Mouse (Mus musculus) hindbrain, embryonic 16.5 days (tissue): Measurements from ENCODE around the gene Bcat2. TPM values are rescaled to one million over a fixed set of nuclear protein-coding genes. Genes with fewer than 3 reads are reported as not detected.
A peak's percentile ranks its signal among the peaks of the same experiment; 100 is the strongest.
"Not testable (repeated sequence)": the region's sequence is repeated elsewhere in the genome, so short reads cannot be mapped to it uniquely, and the experiment has no call there.

Source experiments
- ATAC-seq: fragments of 200-750 bp; cut with Nextera tagmentation; 2 replicates; pipeline ENCODE4 v1.8.0; 2017; ENCODE audit warnings: moderate TSS enrichment, moderate library complexity
- H3K27ac ChIP-seq: fragments of 300-500 bp; sonication (generic); 2 replicates; pipeline ENCODE4 v1.5.1; 2014; ENCODE audit warnings: low read depth, mild to moderate bottlenecking, control low read depth, low read length, moderate library complexity
- H3K27me3 ChIP-seq: fragments of 300-500 bp; sonication (generic); replicated peaks from 2 replicates; pipeline ENCODE4 v1.6.1; 2014; ENCODE audit warnings: low read length; ENCODE audit not compliant: control insufficient read depth, insufficient read depth
- H3K36me3 ChIP-seq: fragments of 300-500 bp; sonication (generic); 2 replicates; pipeline ENCODE4 v1.6.1; 2014; ENCODE audit warnings: mild to moderate bottlenecking, low read length, moderate library complexity, mixed read lengths; ENCODE audit not compliant: control insufficient read depth, insufficient read depth
- H3K4me1 ChIP-seq: fragments of 300-500 bp; sonication (generic); 2 replicates; pipeline ENCODE4 v1.6.1; 2014; ENCODE audit warnings: low read depth, low read length; ENCODE audit not compliant: control insufficient read depth, insufficient read depth
- H3K4me2 ChIP-seq: fragments of 300-500 bp; sonication (generic); 2 replicates; pipeline ENCODE4 v1.6.1; 2014; ENCODE audit warnings: mild to moderate bottlenecking, low read length, control low read depth, moderate library complexity
- H3K4me3 ChIP-seq: fragments of 300-500 bp; sonication (generic); 2 replicates; pipeline ENCODE4 v1.5.1; 2014; ENCODE audit warnings: mild to moderate bottlenecking, low read length, control low read depth, moderate library complexity
- H3K9ac ChIP-seq: fragments of 300-500 bp; sonication (generic); 2 replicates; pipeline ENCODE4 v1.6.1; 2014; ENCODE audit warnings: low read depth, mild to moderate bottlenecking, control low read depth, low read length, moderate library complexity
- H3K9me3 ChIP-seq: fragments of 300-500 bp; sonication (generic); 2 replicates; pipeline ENCODE4 v1.6.1; 2014; ENCODE audit warnings: mild to moderate bottlenecking, low read length, moderate library complexity; ENCODE audit not compliant: control insufficient read depth
- WGBS: fragments of 180-500 bp; shearing (Covaris S2); extraction: QIAGEN DNeasy Blood & Tissue Kit; methylation state at CpG from one replicate; pipeline ENCODE4 v1.1.7; 2014; 5-methylcytosine and 5-hydroxymethylcytosine counted together
- polyA plus RNA-seq: library from polyadenylated mRNA; unstranded; fragments of >200 nt; fragmentation: Nextera tagmentation; extraction: Ambion mirVana; gene quantifications from 2 replicates; pipeline ENCODE4 v1.2.1, GENCODE M21; 2015

Bcat2 gene
- polyA plus RNA-seq, 1 experiment from 2014 or later: 22.7 TPM

GRCm38 (mm10) chr7:45526474-45527120 is 43.4 kb upstream of the Bcat2 start:
- Histone ChIP-seq H3K27ac (peak overlapping the region; percentile 80), H3K27me3 (no peaks in the 10 kb centered on the region), H3K9ac (peak overlapping the region; percentile 75), H3K4me3 (peak overlapping the region; percentile 66), H3K4me1 (peaks cover 25% of the 10 kb centered on the region), H3K36me3 (peaks cover 2% of the 10 kb centered on the region; the same call in 1 of the 2 replicates), H3K4me2 (peak overlapping the region; percentile 91), H3K9me3 (no peaks in the 10 kb centered on the region)
- 24% methylated on average over 7 of the region's 7 CpGs for WGBS
- ATAC-seq: no peak; the same call in 1 of the 2 replicates

- not testable (repeated sequence) for H3K27me3 ChIP-seq, H3K9me3 ChIP-seq, H3K4me3 ChIP-seq, H3K27ac ChIP-seq, H3K9ac ChIP-seq, ATAC-seq, H3K36me3 ChIP-seq, H3K4me2 ChIP-seq
- peaks cover 25% of the 10 kb centered on the region for H3K4me1 ChIP-seq
- WGBS: 92% methylated on average over 6 of the region's 6 CpGs
Measured at GRCm38 (mm10) chr7:45527169-45527568, 42.8 kb upstream of the Bcat2 start.

GRCm38 (mm10) chr7:45529461-45529860 is 40.5 kb upstream of the Bcat2 start:
- Histone ChIP-seq H3K27ac (no peak overlapping the region), H3K9ac (no peak overlapping the region), H3K36me3 (no peaks in the 10 kb centered on the region), H3K27me3 (no peaks in the 10 kb centered on the region), H3K9me3 (no peaks in the 10 kb centered on the region), H3K4me3 (no peak overlapping the region), H3K4me2 (no peak overlapping the region), H3K4me1 (peaks cover 16% of the 10 kb centered on the region)
- no peak for ATAC-seq
- WGBS: 30% methylated on average over 6 of the region's 6 CpGs

- no peak overlapping the region for H3K9ac ChIP-seq
- H3K4me2 ChIP-seq: no peak overlapping the region
- whole genome bisulfite sequencing: 65% methylated on average over 2 of the region's 2 CpGs
- H3K9me3 ChIP-seq: no peaks in the 10 kb centered on the region
- peaks cover 4% of the 10 kb centered on the region; the same call in 1 of the 2 replicates for H3K4me1 ChIP-seq
- no peaks in the 10 kb centered on the region for H3K27me3 ChIP-seq
- ATAC-seq: no peak
- H3K27ac ChIP-seq: no peak overlapping the region
- H3K36me3 ChIP-seq: no peaks in the 10 kb centered on the region
- H3K4me3 ChIP-seq: no peak overlapping the region
Measured at GRCm38 (mm10) chr7:45530643-45531042, 39.3 kb upstream of the Bcat2 start.

GRCm38 (mm10) chr7:45535676-45536075 is 34.3 kb upstream of the Bcat2 start:
- no peak for ATAC-seq
- Histone ChIP-seq H3K27ac (no peak overlapping the region), H3K4me2 (no peak overlapping the region), H3K9me3 (no peaks in the 10 kb centered on the region), H3K27me3 (no peaks in the 10 kb centered on the region), H3K4me3 (no peak overlapping the region), H3K4me1 (peaks cover 5% of the 10 kb centered on the region; the same call in 1 of the 2 replicates), H3K9ac (no peak overlapping the region), H3K36me3 (no peaks in the 10 kb centered on the region)
- WGBS: 84% methylated on average over 1 of the region's 1 CpGs

- H3K4me1 ChIP-seq: peaks cover 5% of the 10 kb centered on the region; the same call in 1 of the 2 replicates
- H3K4me3 ChIP-seq: peak overlapping the region; percentile 45
- peak overlapping the region; percentile 63 for H3K9ac ChIP-seq
- H3K27ac ChIP-seq: 0 out of 2 replicates have a peak overlapping the region, but pooled peaks have one; percentile 18
- WGBS: 77% methylated on average over 10 of the region's 10 CpGs
- no peak for ATAC-seq
- H3K9me3 ChIP-seq: no peaks in the 10 kb centered on the region
- H3K27me3 ChIP-seq: no peaks in the 10 kb centered on the region
- H3K36me3 ChIP-seq: no peaks in the 10 kb centered on the region
- H3K4me2 ChIP-seq: peak overlapping the region; percentile 61
Measured at GRCm38 (mm10) chr7:45537602-45538001, 32.4 kb upstream of the Bcat2 start.

GRCm38 (mm10) chr7:45538163-45539041 is 31.6 kb upstream of the Bcat2 start:
- peak overlapping the region; percentile 18; the same call in 1 of the 2 replicates for H3K27ac ChIP-seq
- peaks cover 5% of the 10 kb centered on the region; the same call in 1 of the 2 replicates for H3K4me1 ChIP-seq
- peak overlapping the region; percentile 61 for H3K4me2 ChIP-seq
- WGBS: 2% methylated on average over 29 of the region's 29 CpGs
- peak overlapping the region; percentile 45 for H3K4me3 ChIP-seq
- no peaks in the 10 kb centered on the region for H3K27me3 ChIP-seq
- H3K36me3 ChIP-seq: no peaks in the 10 kb centered on the region
- ATAC-seq: peak; percentile 95
- H3K9ac ChIP-seq: peak overlapping the region; percentile 63
- no peaks in the 10 kb centered on the region for H3K9me3 ChIP-seq

- WGBS: 82% methylated on average over 3 of the region's 3 CpGs
- Histone ChIP-seq H3K27me3 (no peaks in the 10 kb centered on the region), H3K27ac (no peak overlapping the region), H3K4me2 (no peak overlapping the region; the same call in 1 of the 2 replicates), H3K4me1 (peaks cover 5% of the 10 kb centered on the region; the same call in 1 of the 2 replicates), H3K36me3 (no peaks in the 10 kb centered on the region), H3K4me3 (no peak overlapping the region), H3K9me3 (no peaks in the 10 kb centered on the region), H3K9ac (no peak overlapping the region)
- ATAC-seq: no peak; the same call in none of the 2 replicates
Measured at GRCm38 (mm10) chr7:45539095-45539494, 30.9 kb upstream of the Bcat2 start.

- Histone ChIP-seq H3K4me1 (peaks cover 5% of the 10 kb centered on the region; the same call in 1 of the 2 replicates), H3K36me3 (no peaks in the 10 kb centered on the region), H3K4me3 (no peak overlapping the region), H3K9me3 (no peaks in the 10 kb centered on the region), H3K4me2 (no peak overlapping the region), H3K27me3 (no peaks in the 10 kb centered on the region), H3K27ac (no peak overlapping the region), H3K9ac (no peak overlapping the region)
- 79% methylated on average over 2 of the region's 2 CpGs for WGBS
- no peak for ATAC-seq
Measured at GRCm38 (mm10) chr7:45540213-45540612, 29.7 kb upstream of the Bcat2 start.
